Mouse (Mus musculus): Measurements from ENCODE around the gene Zfp661. TPM values are rescaled to one million over a fixed set of nuclear protein-coding genes. Genes with fewer than 3 reads are reported as not detected.

Gene Zfp661
- total RNA-seq, 2 experiments from 2014 or later: 8.4 to 8.8 TPM

DNA sequence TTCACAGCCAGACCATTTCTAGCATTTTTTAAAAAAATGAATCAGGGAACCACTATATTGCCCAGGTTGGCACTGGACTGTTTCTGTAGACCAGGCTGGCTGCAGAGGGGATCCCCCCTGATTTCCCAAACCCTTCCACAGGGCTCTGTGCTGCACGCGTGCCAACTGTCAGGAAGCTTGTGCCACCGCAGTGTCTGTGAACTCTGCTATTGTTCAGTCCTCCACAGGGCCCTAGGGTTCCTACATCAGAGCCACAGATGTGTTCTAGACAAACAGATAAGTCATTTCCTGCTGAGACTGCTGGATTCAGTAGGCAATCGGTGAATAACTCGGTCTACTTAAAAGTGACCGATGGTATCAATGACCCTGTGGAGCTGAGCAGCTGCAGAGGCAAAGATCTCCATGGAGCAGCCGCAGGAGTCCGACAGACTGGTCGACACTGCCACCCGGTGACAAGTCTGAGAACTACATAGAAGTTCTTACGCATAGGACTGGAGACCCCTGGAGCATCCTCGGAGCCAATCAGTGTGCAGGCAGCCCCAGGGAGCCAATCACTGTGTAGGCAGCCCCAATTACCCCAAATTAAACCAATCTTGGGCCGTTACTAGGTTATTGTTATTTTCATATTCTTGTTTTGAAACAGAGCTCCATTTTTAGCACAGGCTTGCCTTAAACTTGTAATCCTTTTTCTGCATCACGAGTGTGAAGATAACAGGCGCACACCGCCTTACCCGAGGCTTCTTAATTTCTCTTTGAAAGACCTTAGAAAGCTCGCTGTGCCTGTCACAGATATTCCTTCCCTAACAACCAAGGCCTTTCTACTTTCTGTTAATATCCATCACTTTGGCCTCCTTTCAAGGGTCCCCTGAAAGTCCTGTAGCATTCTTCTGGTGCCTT lies 27.6 kb downstream of the Zfp661 start:
- peak; percentile 90 to 99 for DNase-seq (ENCODE audit: low spot score in 2 of 2)

- peak; percentile 19 to 62 for DNase-seq (ENCODE audit: low spot score in 2 of 2)
Measured at GRCm38 (mm10) chr2:127551078-127551477, 35.8 kb downstream of the Zfp661 start.

DNA sequence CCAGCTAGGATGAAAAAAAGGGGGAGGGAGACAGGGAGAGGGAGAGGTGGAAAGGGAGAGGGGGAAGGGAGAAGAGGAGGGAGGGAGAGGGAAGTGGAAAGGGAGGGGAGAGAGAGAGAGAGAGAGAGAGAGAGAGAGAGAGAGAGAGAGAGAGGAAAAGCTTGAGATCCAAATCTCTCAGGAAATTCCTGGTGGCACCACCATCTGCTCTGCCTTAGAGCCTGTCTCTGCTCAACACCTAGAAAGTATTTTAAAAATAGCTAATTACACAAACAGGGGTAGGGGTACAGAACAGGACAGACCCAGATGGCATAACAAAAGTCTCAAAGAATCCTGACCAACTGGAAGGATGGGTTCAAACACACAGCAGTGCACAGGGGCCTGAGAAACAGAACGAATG lies 36.4 kb downstream of the Zfp661 start:
- no peak for DNase-seq (ENCODE audit: low spot score in 2 of 2)

- no peak for DNase-seq (ENCODE audit: low spot score in 2 of 2)
Measured at GRCm38 (mm10) chr2:127549711-127550110, 37.2 kb downstream of the Zfp661 start.

GRCm38 (mm10) chr2:127548342-127549074 lies 38.4 kb downstream of the Zfp661 start:
- DNase-seq (ENCODE audit: low spot score in 2 of 2): no peak

GRCm38 (mm10) chr2:127541697-127542096 lies 45.2 kb downstream of the Zfp661 start:
- no peak for DNase-seq (ENCODE audit: low spot score in 2 of 2)

GRCm38 (mm10) chr2:127541185-127541584 lies 45.7 kb downstream of the Zfp661 start, which contains the start of gene Prom2:
Gene Prom2 (minus strand): TSS chr2:127541467.
- DNase-seq (ENCODE audit: low spot score in 2 of 2): no peak

GRCm38 (mm10) chr2:127539494-127539893 lies 47.4 kb downstream of the Zfp661 start:
- no peak for DNase-seq (ENCODE audit: low spot score in 2 of 2)

- DNase-seq (ENCODE audit: low spot score in 2 of 2): peak; percentile 61 to 73
Measured at GRCm38 (mm10) chr2:127537548-127537947, 49.3 kb downstream of the Zfp661 start.

DNA sequence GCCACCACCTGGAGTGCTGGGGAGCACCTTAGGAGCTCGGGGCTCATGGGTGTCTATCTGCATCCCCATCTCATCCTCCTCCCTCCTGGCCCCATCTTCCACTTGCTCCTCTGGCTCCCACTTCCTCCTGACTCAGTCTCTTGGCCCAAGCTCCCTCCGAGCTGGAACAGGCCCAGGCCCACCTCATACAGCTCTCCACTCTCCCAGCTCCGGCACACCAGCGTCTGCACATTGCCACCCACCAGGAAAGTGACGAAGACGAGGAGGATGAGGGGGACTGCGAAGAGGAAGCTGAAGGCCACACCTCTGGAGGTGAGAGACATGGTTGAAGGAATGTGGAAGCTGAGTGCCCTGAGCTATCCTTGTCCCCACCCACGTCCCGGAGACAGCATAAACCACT lies 51.5 kb downstream of the Zfp661 start:
- no peak for DNase-seq (ENCODE audit: low spot score in 2 of 2)

DNA sequence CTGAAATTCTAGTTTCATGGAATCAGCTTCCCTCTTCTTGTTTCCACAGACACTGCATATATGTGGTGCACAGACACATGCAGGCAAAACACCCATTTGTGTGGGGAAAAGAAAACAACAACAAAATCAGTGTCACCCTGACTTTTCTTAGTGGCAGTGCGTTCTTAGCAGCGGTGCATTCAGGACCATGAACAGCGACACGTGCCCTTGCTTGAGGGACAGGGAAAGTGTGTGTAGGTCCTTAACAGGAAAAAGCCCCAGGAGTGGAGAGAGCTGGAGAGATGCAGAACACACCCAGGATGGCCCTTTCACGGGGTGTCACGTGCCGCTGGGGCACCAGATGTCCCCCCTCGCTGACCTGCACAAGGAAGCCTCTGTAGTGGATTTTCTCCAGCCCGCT lies 54.5 kb downstream of the Zfp661 start:
- no peak for DNase-seq (ENCODE audit: low spot score in 2 of 2)

DNA sequence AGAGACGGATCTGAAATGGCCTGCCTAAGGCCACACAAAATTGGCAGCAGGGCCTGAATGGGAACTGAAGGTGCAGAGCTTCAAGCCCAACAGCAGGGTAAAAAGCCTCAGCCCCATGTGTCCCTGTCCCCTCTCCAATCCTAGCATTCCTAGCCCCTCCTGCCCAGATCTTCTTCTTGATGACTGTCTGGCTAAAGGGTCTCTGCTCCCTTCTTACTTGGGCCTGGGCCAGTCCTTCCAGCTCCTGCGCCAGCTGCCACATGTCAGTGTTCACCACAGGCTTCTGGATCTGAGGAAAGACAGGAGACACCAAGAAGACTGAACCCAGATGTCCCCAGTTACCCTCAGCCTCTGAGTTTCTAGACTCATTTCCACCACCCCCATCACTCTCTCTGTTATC lies 55.3 kb downstream of the Zfp661 start:
- DNase-seq (ENCODE audit: low spot score in 2 of 2): no peak

DNA sequence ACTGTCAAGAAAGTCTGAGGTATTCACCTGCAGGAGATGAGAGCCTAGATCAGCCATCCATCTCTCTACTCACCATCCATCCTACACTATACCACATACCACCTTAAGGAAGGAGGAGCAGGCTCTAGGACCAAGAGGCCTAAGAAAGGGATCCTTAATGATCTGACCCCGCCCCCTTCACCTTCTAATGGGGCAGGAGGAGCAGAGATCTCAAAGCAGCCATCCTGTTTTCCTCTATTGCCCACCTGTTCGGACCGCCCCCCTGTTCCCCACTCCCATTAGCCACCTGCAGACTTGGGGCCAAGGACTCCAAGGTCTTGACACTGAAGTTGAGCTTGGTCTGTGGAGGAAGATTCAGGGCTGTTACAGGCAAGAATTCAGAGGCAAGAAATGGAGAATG lies 56.5 kb downstream of the Zfp661 start:
- no peak for DNase-seq (ENCODE audit: low spot score in 2 of 2)

DNA sequence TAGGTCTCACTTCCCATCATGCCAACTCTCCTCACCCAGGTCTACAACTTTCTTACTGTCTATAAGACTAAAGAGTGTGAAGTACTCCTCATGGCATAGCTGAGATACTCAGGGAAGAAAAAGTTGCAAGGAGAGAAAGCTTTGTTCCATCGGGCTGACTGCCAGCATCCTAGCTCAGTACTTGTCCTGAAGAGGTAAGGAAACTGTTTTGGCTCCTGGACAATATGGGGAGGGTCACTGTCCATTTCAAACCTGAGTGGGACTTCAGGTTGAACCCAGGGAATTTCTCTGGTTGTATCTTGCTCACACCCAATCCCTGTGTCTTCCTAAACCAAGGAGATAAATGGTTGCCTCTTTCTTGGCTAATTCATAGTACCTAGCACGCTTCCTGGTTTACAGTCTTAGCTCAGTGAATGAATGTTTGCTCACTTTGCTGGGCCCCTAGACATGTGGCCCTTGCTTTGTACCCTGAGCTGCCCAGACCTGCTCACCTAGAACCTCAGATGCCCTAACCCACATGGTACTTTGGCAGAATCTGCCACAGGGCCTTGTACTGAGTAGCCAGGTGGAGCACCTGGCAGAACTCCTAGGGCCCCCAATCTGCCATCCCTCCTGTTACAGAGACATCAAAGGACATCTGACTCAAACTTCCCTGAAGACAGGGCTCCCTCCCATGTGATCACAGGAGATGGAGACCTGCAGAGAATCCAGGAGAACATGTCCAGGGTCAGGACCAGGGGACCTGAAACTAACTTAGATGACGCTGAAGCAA lies 61.7 kb downstream of the Zfp661 start:
- DNase-seq (ENCODE audit: low spot score in 2 of 2): no peak

Other genes with a start within 250 kb of the Zfp661 start
- not detected for gene Astl, start 248.5 kb downstream of the Zfp661 start, total RNA-seq (2021)
- gene Adra2b, start 223.9 kb downstream of the Zfp661 start, total RNA-seq (2021): under 1 TPM; 0.10 to 0.12 TPM
- gene Gpat2, start 161.9 kb downstream of the Zfp661 start, total RNA-seq (2021): under 1 TPM in 1 of 2 experiments, not detected in 1; 0.42 TPM
- gene Fahd2a, start 142.5 kb downstream of the Zfp661 start, total RNA-seq (2021): 10 to 100 TPM; 14.7 to 19.0 TPM
- gene Kcnip3, start 65.0 kb downstream of the Zfp661 start, total RNA-seq (2021): 10 to 100 TPM; 61.3 to 70.6 TPM
- gene Prom2, start 45.6 kb downstream of the Zfp661 start, total RNA-seq (2021): under 1 TPM in 1 of 2 experiments, not detected in 1; 0.27 TPM
- gene Mrps5, start 128 bp upstream of the Zfp661 start, total RNA-seq (2021): 10 to 100 TPM; 82.9 to 94.5 TPM
- 10 to 100 TPM; 79.8 to 96.3 TPM for gene Mal, start 69.6 kb upstream of the Zfp661 start, total RNA-seq (2021)
- 1 to 10 TPM in 1 of 2 experiments, under 1 TPM in 1; 0.87 to 1.1 TPM for gene Mall, start 142.8 kb upstream of the Zfp661 start, total RNA-seq (2021)
- gene Nphp1, start 201.8 kb upstream of the Zfp661 start, total RNA-seq (2021): 10 to 100 TPM; 18.7 to 21.6 TPM
- gene Mtln, start 205.4 kb upstream of the Zfp661 start, total RNA-seq (2021): 10 to 100 TPM; 53.9 to 58.1 TPM
- under 1 TPM; 0.20 to 0.35 TPM for gene Bub1, start 244.8 kb upstream of the Zfp661 start, total RNA-seq (2021)

All from layer of hippocampus, adult 18-20 months (tissue).